Mouse (Mus musculus) hindbrain, embryonic 11.5 days (tissue): ENCODE results near the gene Gm13128. TPM values are rescaled to one million over a fixed set of nuclear protein-coding genes. Genes with fewer than 3 reads are reported as not detected.

ENCODE experiments used
- polyA plus RNA-seq: library from polyadenylated mRNA; unstranded; fragments of >200 nt; fragmentation: Nextera tagmentation; extraction: Ambion mirVana; gene quantifications from 2 replicates; pipeline ENCODE4 v1.2.1, GENCODE M21; 2014

The Gm13128 gene
- polyA plus RNA-seq, 1 experiment from 2014 or later: not detected

Other genes starting within 250 kb of the Gm13128 start
- not detected in 2 replicates for gene Gm13102, start 223.8 kb upstream of the Gm13128 start, polyA plus RNA-seq
- gene Oog3, start 167.6 kb upstream of the Gm13128 start, polyA plus RNA-seq: not detected in 2 replicates
- not detected in 2 replicates for gene Oog2, start 139.5 kb upstream of the Gm13128 start, polyA plus RNA-seq
- gene C87977, start 116.9 kb upstream of the Gm13128 start, polyA plus RNA-seq: not detected in 2 replicates
- gene Pramel5, start 49.8 kb upstream of the Gm13128 start, polyA plus RNA-seq: not detected in 2 replicates
- gene Gm13119, start 27.7 kb downstream of the Gm13128 start, polyA plus RNA-seq: not detected in 2 replicates
- gene Pramef20, start 47.7 kb downstream of the Gm13128 start, polyA plus RNA-seq: not detected in 2 replicates
- gene Pramef12, start 78.2 kb downstream of the Gm13128 start, polyA plus RNA-seq: 0.12 TPM in 1 of 2 replicates, not detected in the other
- 0.21 and 0.29 TPM in 2 replicates for gene 1700012P22Rik, start 108.5 kb downstream of the Gm13128 start, polyA plus RNA-seq
- gene Gm9944, start 123.1 kb downstream of the Gm13128 start, polyA plus RNA-seq: not detected in 2 replicates
- not detected in 2 replicates for gene Aadacl3, start 133.5 kb downstream of the Gm13128 start, polyA plus RNA-seq
- gene 9430007A20Rik, start 189.6 kb downstream of the Gm13128 start, polyA plus RNA-seq: not detected in 2 replicates
- not detected in 2 replicates for gene Gm13124, start 234.9 kb downstream of the Gm13128 start, polyA plus RNA-seq